Mouse (Mus musculus) frontal cortex, adult 2 months (tissue): ENCODE data around the gene Zfp451. TPM values are rescaled to one million over a fixed set of nuclear protein-coding genes. Genes with fewer than 3 reads are reported as not detected.
"Not testable (repeated sequence)": the region's sequence is repeated elsewhere in the genome, so short reads cannot be mapped to it uniquely, and the experiment has no call there.

Experiments
- DNase-seq, 2 experiments: peaks; one replicate each; pipeline ENCODE4 v3.0.0; 2022; ENCODE audit warnings: low spot score in 1 of 2; ENCODE audit errors: extremely low spot score in 1 of 2
- polyA plus RNA-seq: library from polyadenylated mRNA; depleted of rRNA; stranded (reverse); fragments of >200 nt; gene quantifications from 2 replicates; pipeline ENCODE4 v1.2.3, GENCODE M21; 2012

The Zfp451 gene
- polyA plus RNA-seq, 1 experiment, result 22.8 TPM

GRCm38 (mm10) chr1:33758488-33758887 lies 55.9 kb downstream of the Zfp451 start:
- no peak for DNase-seq

GRCm38 (mm10) chr1:33757491-33758041 lies 56.8 kb downstream of the Zfp451 start, which contains the start of gene Bag2:
TSS of gene Bag2 (minus strand) at chr1:33757795.
- DNase-seq, result peak in 1 of 2 experiments; percentile 47

- no peak for DNase-seq
These were observed 57.4 kb downstream of the Zfp451 start for GRCm38 (mm10) chr1:33757033-33757413.

GRCm38 (mm10) chr1:33756258-33757032 lies 58.0 kb downstream of the Zfp451 start:
- DNase-seq, result no peak

- no peak for DNase-seq
These were observed 58.6 kb downstream of the Zfp451 start for GRCm38 (mm10) chr1:33755799-33756198.

GRCm38 (mm10) chr1:33754965-33755735 lies 59.2 kb downstream of the Zfp451 start:
- no peak for DNase-seq

GRCm38 (mm10) chr1:33754089-33754488 lies 60.3 kb downstream of the Zfp451 start:
- no peak for DNase-seq

GRCm38 (mm10) chr1:33751283-33751682 lies 63.1 kb downstream of the Zfp451 start:
- DNase-seq, result peak; percentile 61 to 62

GRCm38 (mm10) chr1:33749709-33750108 lies 64.7 kb downstream of the Zfp451 start:
- not testable (repeated sequence) for DNase-seq

GRCm38 (mm10) chr1:33749109-33749508 lies 65.3 kb downstream of the Zfp451 start:
- DNase-seq, result no peak

- DNase-seq, result no peak
These were observed 68.5 kb downstream of the Zfp451 start for GRCm38 (mm10) chr1:33745901-33746300.

- DNase-seq, result not testable (repeated sequence)
These were observed 69.6 kb downstream of the Zfp451 start for GRCm38 (mm10) chr1:33744815-33745214.

- DNase-seq, result peak; percentile 46 to 56
These were observed 71.5 kb downstream of the Zfp451 start for GRCm38 (mm10) chr1:33742903-33743302.

- peak; percentile 63 to 95 for DNase-seq
These were observed 75.1 kb downstream of the Zfp451 start for GRCm38 (mm10) chr1:33739302-33739701.

- no peak for DNase-seq
These were observed 75.6 kb downstream of the Zfp451 start for GRCm38 (mm10) chr1:33738681-33739278.

- DNase-seq, result no peak
These were observed 76.1 kb downstream of the Zfp451 start for GRCm38 (mm10) chr1:33738281-33738680.

- DNase-seq, result no peak
These were observed 80.3 kb downstream of the Zfp451 start for GRCm38 (mm10) chr1:33734001-33734685.

- DNase-seq, result no peak
These were observed 81.4 kb downstream of the Zfp451 start for GRCm38 (mm10) chr1:33733044-33733443.

- DNase-seq, result no peak
These were observed 89.3 kb downstream of the Zfp451 start for GRCm38 (mm10) chr1:33725086-33725485.

- no peak for DNase-seq
These were observed 89.9 kb downstream of the Zfp451 start for GRCm38 (mm10) chr1:33724516-33724915.
